Mouse (Mus musculus) testis, adult 2 months (tissue): Measurements from ENCODE around the gene Glrx.

Experiments
- CTCF ChIP-seq: fragments of 200-500 bp; IDR thresholded peaks from 2 replicates; pipeline ENCODE4 v1.5.1; 2012; ENCODE audit warnings: low read depth, mild to moderate bottlenecking, inconsistent platforms, low read length, moderate library complexity; ENCODE audit not compliant: control insufficient read depth, insufficient read depth, insufficient replicate concordance
- POLR2A ChIP-seq: fragments of 200-500 bp; IDR thresholded peaks from 2 replicates; pipeline ENCODE4 v1.6.1; 2012; ENCODE audit warnings: low read depth, mild to moderate bottlenecking, inconsistent platforms, low read length, moderate library complexity; ENCODE audit not compliant: control insufficient read depth

GRCm38 (mm10) chr13:75798413-75799302 lies 41.0 kb upstream of the Glrx start:
- TF ChIP-seq POLR2A: no peak
- TF ChIP-seq CTCF: peak; percentile 38; the same call in 1 of the 2 replicates
